Mouse (Mus musculus): Measurements from ENCODE around the gene Nr1d1. TPM values are rescaled to one million over a fixed set of nuclear protein-coding genes. Genes with fewer than 3 reads are reported as not detected.
A peak's percentile ranks its signal among the peaks of the same experiment; 100 is the strongest.

Nr1d1 gene
- polyA plus RNA-seq, 1 experiment from 2014 or later: 6.4 TPM

DNA sequence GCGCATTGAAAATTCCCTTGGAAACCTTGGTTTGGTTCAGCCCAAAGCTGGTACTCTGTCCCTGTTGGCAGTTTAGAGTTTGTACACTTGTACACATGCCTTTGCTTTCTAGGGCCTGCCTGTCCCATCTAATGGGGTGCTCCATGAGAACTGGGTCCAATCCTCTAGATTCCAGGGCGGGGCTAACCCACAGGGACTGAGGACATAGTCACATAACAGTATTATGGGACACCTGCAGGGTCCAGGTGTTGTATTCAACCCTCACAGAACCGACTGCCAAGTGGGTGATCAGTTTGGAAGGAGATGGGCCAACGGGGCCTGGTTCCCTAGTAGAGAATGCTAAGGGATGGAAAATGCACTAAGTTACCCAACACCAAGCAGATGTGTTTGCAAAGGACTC is 13.2 kb downstream of the Nr1d1 start:
- Histone ChIP-seq H3K9ac (peak overlapping the region; percentile 4; the same call in 1 of the 2 replicates), H3K4me1 (peaks cover 38% of the 10 kb centered on the region), H3K36me3 (peaks cover 84% of the 10 kb centered on the region), H3K9me3 (no peaks in the 10 kb centered on the region), H3K4me3 (no peak overlapping the region), H3K27ac (replicated peaks) (no peak overlapping the region), H3K27me3 (replicated peaks) (no peaks in the 10 kb centered on the region), H3K4me2 (no peak overlapping the region)
- 88% methylated on average over 4 of the region's 4 CpGs for WGBS
- no peak for ATAC-seq (ENCODE audit: extremely low read depth, insufficient number of reproducible peaks, low FRiP score, low TSS enrichment)

DNA sequence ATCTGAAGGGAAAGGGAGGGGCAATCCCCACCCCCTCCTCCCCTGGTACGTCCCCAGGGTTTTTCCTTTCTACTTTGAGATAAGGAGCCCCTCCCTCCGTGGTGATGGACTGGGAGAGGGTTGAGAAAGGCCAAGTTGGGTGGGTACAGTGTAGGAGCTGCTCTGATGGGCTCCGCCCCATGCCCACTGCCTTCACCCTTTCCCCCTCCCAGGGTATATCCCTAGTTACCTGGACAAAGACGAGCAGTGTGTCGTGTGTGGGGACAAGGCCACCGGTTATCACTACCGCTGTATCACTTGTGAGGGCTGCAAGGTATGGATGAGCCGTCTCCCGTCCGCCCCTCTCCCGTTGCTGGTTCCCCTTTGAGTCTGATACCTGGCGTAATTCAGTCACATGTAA is 18.4 kb downstream of the Nr1d1 start:
- Histone ChIP-seq H3K27ac (replicated peaks) (no peak overlapping the region), H3K4me2 (no peak overlapping the region), H3K9me3 (no peaks in the 10 kb centered on the region), H3K36me3 (peaks cover 69% of the 10 kb centered on the region), H3K9ac (no peak overlapping the region; the same call in 1 of the 2 replicates), H3K4me1 (peaks cover 49% of the 10 kb centered on the region), H3K27me3 (replicated peaks) (no peaks in the 10 kb centered on the region), H3K4me3 (no peak overlapping the region)
- WGBS: 70% methylated on average over 12 of the region's 12 CpGs
- no peak for ATAC-seq (ENCODE audit: extremely low read depth, insufficient number of reproducible peaks, low FRiP score, low TSS enrichment)

DNA sequence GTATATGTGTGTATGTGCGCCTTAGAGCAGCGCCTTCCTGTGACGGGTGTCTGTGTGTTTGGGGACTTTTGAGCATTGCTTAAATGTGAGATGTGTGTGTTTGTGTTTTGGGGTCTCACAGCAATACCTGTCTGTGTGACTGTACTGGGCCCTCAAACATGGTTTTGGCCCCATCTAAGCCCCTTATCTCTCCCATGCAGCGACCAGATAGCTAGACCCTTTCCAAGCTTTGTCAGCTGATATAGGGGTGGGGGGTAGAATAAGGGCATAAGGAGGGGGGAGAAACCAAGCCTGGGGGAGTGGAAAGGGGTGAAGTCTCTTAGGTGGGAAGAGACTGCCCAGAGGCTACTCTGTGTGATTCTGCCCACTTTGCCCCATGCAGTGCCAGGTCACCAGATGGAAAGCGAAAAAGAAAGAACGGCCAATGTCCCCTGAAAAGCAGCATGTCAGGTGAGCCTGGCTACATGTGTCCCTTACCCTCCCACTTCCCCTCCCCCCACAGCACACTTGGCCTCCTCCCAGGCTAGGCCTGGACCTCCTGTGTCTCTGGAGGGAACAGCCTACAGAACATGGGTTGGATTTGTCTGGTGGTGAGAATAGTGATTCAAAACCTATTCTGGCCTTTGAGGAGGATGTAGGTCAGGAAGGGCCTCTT is 19.3 kb downstream of the Nr1d1 start:
- no peak for ATAC-seq (ENCODE audit: extremely low read depth, insufficient number of reproducible peaks, low FRiP score, low TSS enrichment)
- Histone ChIP-seq H3K9ac (peak overlapping the region; percentile 57; the same call in 1 of the 2 replicates), H3K4me3 (no peak overlapping the region), H3K9me3 (no peaks in the 10 kb centered on the region), H3K27me3 (replicated peaks) (no peaks in the 10 kb centered on the region), H3K4me1 (peaks cover 57% of the 10 kb centered on the region), H3K36me3 (peaks cover 61% of the 10 kb centered on the region), H3K4me2 (no peak overlapping the region), H3K27ac (replicated peaks) (peak overlapping the region; percentile 30; the same call in 1 of the 2 replicates)
- 77% methylated on average over 6 of the region's 6 CpGs for WGBS

DNA sequence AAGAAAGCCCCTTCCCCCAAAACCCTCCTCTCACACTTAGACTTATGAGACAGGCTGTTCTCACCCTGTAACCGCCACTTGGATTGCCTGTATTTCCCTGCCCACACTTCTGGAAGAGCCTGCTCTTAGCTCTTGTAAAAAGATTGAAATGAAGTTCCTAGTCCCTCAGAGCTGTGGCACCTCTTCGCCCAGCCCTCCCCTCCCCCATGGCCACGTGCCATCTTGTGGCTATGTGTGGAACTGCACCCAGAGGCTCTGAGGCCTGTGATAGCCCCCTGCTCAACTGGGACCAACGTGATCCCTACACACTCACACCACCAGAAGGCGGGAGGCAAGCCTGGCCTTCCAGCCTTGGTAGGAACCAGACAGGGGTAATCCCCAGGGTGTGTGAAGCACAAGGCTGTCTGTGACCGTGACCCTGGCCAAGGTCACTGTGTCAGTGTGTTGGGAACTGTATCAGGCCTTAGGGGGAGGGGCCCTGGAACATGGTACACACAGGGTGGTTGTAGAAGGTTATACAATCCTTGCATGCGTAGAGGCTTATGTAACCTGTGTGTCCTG is 20.4 kb downstream of the Nr1d1 start:
- H3K36me3 ChIP-seq: peaks cover 49% of the 10 kb centered on the region
- ATAC-seq (ENCODE audit: extremely low read depth, insufficient number of reproducible peaks, low FRiP score, low TSS enrichment): peak; percentile 27; the same call in 1 of the 2 replicates
- peak overlapping the region; percentile 92 for H3K27ac ChIP-seq (replicated peaks)
- H3K9ac ChIP-seq: peak overlapping the region; percentile 65
- no peaks in the 10 kb centered on the region for H3K9me3 ChIP-seq
- 19% methylated on average over 7 of the region's 7 CpGs for WGBS
- H3K27me3 ChIP-seq (replicated peaks): no peaks in the 10 kb centered on the region
- H3K4me3 ChIP-seq: no peak overlapping the region
- H3K4me1 ChIP-seq: peaks cover 69% of the 10 kb centered on the region
- H3K4me2 ChIP-seq: peak overlapping the region; percentile 18

DNA sequence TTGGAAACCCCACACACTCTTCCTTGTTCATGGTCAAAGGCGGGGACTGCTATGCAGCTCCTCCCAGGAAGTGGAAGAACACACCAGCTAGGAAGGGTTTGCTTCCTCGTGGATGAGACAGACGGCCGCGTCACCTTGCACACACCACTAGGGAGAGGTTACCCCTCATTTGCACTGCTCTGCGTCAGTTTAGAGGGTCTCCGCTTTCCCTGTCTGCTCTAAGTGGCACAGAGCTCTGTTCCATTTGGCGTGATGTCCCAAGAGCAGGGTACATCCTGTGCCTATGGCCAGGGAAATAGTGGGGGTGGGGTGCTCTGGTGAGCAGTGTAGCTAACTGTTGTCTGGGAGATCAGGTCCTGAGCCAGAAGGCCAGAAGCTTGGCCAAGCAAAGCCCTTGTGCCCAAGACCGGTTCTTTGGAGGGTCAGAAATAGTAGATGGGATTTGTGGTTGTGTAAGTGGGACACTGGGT is 20.9 kb downstream of the Nr1d1 start:
- peaks cover 46% of the 10 kb centered on the region for H3K36me3 ChIP-seq
- H3K27ac ChIP-seq (replicated peaks): peak overlapping the region; percentile 92
- no peak for ATAC-seq (ENCODE audit: extremely low read depth, insufficient number of reproducible peaks, low FRiP score, low TSS enrichment)
- 43% methylated on average over 9 of the region's 9 CpGs for WGBS
- no peaks in the 10 kb centered on the region for H3K9me3 ChIP-seq
- no peak overlapping the region for H3K4me3 ChIP-seq
- peak overlapping the region; percentile 65 for H3K9ac ChIP-seq
- no peaks in the 10 kb centered on the region for H3K27me3 ChIP-seq (replicated peaks)
- H3K4me2 ChIP-seq: peak overlapping the region; percentile 18
- H3K4me1 ChIP-seq: peaks cover 74% of the 10 kb centered on the region

DNA sequence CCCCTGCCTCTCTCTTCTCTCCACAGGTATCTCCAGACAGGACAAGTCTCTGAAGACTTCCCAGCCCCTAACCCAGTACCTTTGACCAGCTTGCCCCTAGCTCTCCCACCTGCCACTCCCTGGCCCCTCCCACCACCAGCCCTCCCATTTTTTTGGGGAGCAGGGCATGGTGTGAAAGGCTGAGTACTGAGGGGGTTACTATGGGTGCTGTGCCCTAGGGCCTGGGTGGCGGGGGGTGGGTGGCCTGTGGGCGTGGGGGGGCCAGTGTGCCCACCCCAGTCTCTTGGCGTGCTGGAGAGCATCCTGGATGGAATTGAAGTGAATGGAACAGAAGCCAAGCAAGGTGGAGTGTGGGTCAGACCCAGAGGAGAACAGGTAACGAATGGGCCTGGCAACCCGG is 21.9 kb downstream of the Nr1d1 start:
- Histone ChIP-seq H3K27ac (replicated peaks) (peak overlapping the region; percentile 92), H3K27me3 (replicated peaks) (no peaks in the 10 kb centered on the region), H3K9ac (peak overlapping the region; percentile 65), H3K4me3 (no peak overlapping the region), H3K4me1 (peaks cover 83% of the 10 kb centered on the region), H3K36me3 (peaks cover 36% of the 10 kb centered on the region), H3K9me3 (no peaks in the 10 kb centered on the region), H3K4me2 (no peak overlapping the region)
- no peak for ATAC-seq (ENCODE audit: extremely low read depth, insufficient number of reproducible peaks, low FRiP score, low TSS enrichment)
- WGBS: 89% methylated on average over 5 of the region's 5 CpGs

DNA sequence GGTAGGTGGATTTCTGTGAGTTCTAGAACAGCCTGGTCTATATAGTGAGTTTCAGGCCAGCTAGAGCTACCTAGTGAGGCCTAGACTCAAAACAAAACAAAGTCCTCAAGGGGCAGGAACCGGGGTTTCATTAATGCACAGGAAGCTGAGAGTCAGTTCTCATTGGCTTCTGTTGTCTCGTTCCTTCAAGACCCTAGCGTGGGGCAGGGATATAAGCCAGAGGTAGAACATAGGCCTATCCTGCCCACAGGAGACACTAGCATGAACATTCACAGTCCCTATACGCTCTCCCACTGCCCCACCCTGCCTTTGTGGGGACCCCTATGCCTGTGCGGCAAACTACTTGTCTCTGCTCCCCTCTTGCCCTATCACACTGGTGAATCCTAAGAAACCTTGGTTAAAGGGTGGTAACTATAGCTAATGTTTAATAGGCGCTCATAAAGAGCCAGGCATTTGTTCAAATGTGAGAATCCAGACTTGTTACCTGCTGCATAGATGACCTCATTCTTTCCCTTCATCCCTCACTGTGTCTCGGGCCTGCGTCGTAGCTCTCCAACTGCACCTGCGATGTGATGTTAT is 22.5 kb downstream of the Nr1d1 start:
- peaks cover 89% of the 10 kb centered on the region for H3K4me1 ChIP-seq
- peak overlapping the region; percentile 76; the same call in 1 of the 2 replicates for H3K9ac ChIP-seq
- ATAC-seq (ENCODE audit: extremely low read depth, insufficient number of reproducible peaks, low FRiP score, low TSS enrichment): no peak
- H3K27me3 ChIP-seq (replicated peaks): no peaks in the 10 kb centered on the region
- peaks cover 32% of the 10 kb centered on the region for H3K36me3 ChIP-seq
- no peaks in the 10 kb centered on the region for H3K9me3 ChIP-seq
- peak overlapping the region; percentile 92 for H3K27ac ChIP-seq (replicated peaks)
- H3K4me2 ChIP-seq: no peak overlapping the region
- WGBS: 75% methylated on average over 10 of the region's 10 CpGs
- no peak overlapping the region for H3K4me3 ChIP-seq

DNA sequence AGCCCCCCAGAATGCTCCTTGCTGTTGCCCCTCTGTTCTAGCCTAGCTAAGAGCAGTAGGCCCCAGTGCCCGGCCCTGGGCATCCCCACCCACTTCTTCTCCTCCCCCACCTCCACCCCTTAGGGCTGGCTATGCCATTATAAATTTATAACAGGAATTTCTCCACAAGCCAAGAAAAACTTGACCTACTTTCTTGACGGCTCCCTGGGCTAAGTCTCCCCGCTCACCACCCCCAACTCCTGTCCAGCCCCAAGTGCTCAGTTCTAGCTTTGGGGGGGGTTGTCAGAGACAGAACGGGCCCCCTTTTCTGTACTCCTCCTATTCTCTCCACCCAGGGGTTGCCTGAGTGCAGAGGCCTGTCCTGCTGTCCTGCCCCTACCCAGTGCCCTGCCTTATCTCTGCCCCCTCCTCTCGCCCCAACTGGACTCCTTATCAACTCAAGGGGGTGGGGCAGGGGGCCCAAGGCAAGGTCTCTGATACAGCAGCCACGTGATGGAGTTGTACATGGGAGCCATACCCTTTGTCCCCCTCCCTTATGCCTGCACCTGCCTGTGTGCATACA is 23.8 kb downstream of the Nr1d1 start:
- WGBS: 5% methylated on average over 6 of the region's 6 CpGs
- Histone ChIP-seq H3K9me3 (no peaks in the 10 kb centered on the region), H3K36me3 (peaks cover 19% of the 10 kb centered on the region), H3K27me3 (replicated peaks) (no peaks in the 10 kb centered on the region), H3K9ac (peak overlapping the region; percentile 76), H3K27ac (replicated peaks) (peak overlapping the region; percentile 92), H3K4me3 (peak overlapping the region; percentile 26), H3K4me1 (peaks cover 99% of the 10 kb centered on the region), H3K4me2 (peak overlapping the region; percentile 64)
- 0 out of 2 replicates have a peak, but pooled peaks have one; percentile 31 for ATAC-seq (ENCODE audit: extremely low read depth, insufficient number of reproducible peaks, low FRiP score, low TSS enrichment)

DNA sequence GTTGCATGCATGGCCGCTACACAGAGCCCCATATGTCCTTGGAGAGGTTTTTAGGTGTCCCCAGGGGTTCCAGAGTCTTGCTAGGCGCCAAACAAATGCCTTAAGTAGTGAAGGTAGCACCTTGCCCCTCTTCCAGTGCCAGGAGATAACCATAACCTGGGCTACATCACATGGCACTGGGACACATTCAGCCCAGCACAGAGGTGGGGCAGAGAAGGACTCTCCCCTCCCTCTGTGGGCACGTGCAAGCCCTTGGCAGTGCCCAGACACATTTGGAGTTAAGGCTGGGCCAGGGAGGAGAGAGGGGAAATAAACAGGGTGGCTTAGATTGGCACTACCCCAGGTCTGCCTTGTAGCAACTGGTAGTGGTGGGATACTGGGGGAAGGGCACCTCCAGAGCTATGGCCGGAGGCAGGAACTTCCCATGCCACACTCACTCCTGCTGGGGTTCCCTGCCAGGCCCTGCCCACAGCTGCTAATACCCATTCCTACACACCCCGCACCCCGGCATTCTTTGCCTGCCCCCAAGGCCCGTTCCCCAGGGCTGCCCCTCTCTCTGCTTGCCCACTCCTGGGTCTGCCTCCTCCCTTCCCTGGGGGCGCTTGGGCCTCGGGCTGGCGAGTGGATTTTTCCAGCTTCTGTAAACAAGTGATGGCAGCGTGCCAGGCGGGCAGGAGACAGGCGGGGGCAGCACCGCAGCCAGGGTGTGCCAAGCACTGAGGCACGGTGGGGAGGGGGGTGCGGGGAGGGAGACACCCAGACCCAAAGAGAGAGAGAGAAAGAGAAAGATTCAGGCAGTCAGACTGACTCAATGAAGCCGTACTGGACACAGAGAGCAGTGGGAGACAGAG is 24.6 kb downstream of the Nr1d1 start:
- Histone ChIP-seq H3K9me3 (no peaks in the 10 kb centered on the region), H3K27ac (replicated peaks) (peak overlapping the region; percentile 92), H3K36me3 (peaks cover 14% of the 10 kb centered on the region), H3K27me3 (replicated peaks) (no peaks in the 10 kb centered on the region), H3K9ac (peak overlapping the region; percentile 76), H3K4me1 (peaks cover 99% of the 10 kb centered on the region), H3K4me3 (peak overlapping the region; percentile 26), H3K4me2 (peak overlapping the region; percentile 64)
- 26% methylated on average over 17 of the region's 17 CpGs for WGBS
- no peak for ATAC-seq (ENCODE audit: extremely low read depth, insufficient number of reproducible peaks, low FRiP score, low TSS enrichment)

DNA sequence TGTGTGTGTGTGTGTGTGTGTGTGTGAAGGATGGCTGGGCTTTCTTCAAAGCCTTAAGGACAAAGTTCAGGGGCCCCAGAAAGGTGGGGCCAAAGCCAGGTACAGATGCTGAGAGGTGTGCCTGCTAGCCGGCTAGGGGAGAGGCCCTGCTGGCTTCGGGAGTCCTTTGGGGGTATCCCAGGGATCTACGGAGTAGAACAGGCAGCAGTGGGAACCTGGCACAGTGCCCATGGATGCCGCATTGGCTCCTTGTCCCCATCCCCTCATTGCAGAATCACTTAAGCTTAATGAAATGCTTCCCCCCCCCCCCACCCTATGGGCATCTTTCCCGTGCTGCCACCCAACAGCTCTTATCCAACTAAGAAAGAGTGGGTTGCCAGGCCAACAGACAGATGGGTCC is 25.4 kb downstream of the Nr1d1 start:
- Histone ChIP-seq H3K27me3 (replicated peaks) (no peaks in the 10 kb centered on the region), H3K27ac (replicated peaks) (peak overlapping the region; percentile 92), H3K4me3 (no peak overlapping the region), H3K4me2 (peak overlapping the region; percentile 64), H3K9me3 (no peaks in the 10 kb centered on the region), H3K9ac (peak overlapping the region; percentile 76), H3K36me3 (peaks cover 14% of the 10 kb centered on the region), H3K4me1 (peaks cover 99% of the 10 kb centered on the region)
- WGBS: 30% methylated on average over 5 of the region's 5 CpGs
- no peak for ATAC-seq (ENCODE audit: extremely low read depth, insufficient number of reproducible peaks, low FRiP score, low TSS enrichment)

Measured in heart, embryonic 13.5 days (tissue).